In the genomic region with DNA sequence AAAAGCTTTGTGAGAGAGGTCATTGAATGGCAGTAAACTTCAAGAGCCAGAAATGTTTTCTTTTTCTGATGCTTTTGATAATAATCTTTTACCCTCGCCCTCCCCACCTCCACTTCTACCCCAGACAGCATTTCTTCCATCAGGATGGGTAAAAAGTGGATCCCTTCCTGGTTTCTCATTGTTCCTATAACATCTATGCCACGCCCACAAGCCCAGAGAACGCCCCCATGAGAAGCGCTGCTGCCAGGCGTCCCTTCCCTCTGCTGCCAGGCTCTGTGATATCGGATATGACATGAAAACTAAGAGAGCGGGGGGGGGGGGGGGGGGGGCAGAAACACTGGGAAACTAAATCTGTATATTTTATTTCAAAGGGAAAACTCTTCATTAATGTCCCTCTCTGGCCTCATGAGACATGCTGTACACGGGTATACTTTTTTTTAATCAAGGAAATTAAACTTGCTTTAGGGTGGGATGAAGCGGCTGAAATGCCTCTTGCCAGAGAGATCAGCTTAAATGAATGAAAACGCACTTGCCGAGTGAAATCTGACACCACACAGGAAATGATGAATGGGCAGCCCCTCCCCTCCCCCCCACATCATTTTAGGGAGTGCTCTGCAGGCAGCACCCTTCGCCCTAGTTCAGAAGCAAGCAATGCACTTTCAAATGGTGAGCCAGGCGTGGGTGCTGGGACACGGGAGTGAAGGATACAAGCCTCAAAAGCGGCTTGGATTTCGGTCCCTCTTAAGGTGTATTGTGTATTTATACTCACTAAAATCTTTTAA, we compare ENCODE assay signal across 7 mouse cellular contexts. TPM values are rescaled to one million over a fixed set of nuclear protein-coding genes. Genes with fewer than 3 reads are reported as not detected.
DNase-seq lines count a peak whose midpoint lies in the region; ATAC-seq and TF ChIP-seq lines count a peak whose summit lies in the region.

No protein-coding gene starts in this region.

- TF ChIP-seq CTCF in E14TG2a.4 (conservative IDR thresholded peaks at IDR 0.05; ENCODE audit: low read length) = no peak
- TF ChIP-seq CTCF in cerebellum, adult 2 months (IDR thresholded peaks at IDR 0.05; ENCODE audit: borderline replicate concordance, insufficient read depth, low read depth, low read length) = no peak

- whole genome bisulfite sequencing in forebrain, embryonic 10.5 days = 5% methylated on average over 15 of the region's 16 CpGs
- WGBS in intestine, embryonic 15.5 days = 10% methylated on average over 16 of the region's 16 CpGs
- 18% methylated on average over 16 of the region's 16 CpGs for WGBS in cerebellum, adult 2 months

- peaks cover 46% of the 10 kb centered on the region for H3K4me1 ChIP-seq in E14TG2a.4 (replicated peaks; ENCODE audit: low read depth, low read length)
- H3K4me1 ChIP-seq in forebrain, embryonic 10.5 days = peaks cover 73% of the 10 kb centered on the region
- no peaks in the 10 kb centered on the region for H3K4me1 ChIP-seq in intestine, embryonic 15.5 days (replicated peaks)
- H3K4me1 ChIP-seq in cerebellum, adult 2 months (ENCODE audit: control insufficient read depth, insufficient read depth, low read length) = no peaks in the 10 kb centered on the region

- no peaks in the 10 kb centered on the region for H3K9me3 ChIP-seq in E14TG2a.4 (ENCODE audit: low read length)
- no peaks in the 10 kb centered on the region for H3K9me3 ChIP-seq in forebrain, embryonic 10.5 days
- H3K9me3 ChIP-seq in intestine, embryonic 15.5 days = no peaks in the 10 kb centered on the region

- no peaks in the 10 kb centered on the region for H3K36me3 ChIP-seq in E14TG2a.4 (ENCODE audit: insufficient read depth, low read length)
- no peaks in the 10 kb centered on the region for H3K36me3 ChIP-seq in forebrain, embryonic 10.5 days (replicated peaks)
- no peaks in the 10 kb centered on the region for H3K36me3 ChIP-seq in intestine, embryonic 15.5 days

- peak; percentile 81 for ATAC-seq in intestine, embryonic 15.5 days

- DNase-seq in A20 (ENCODE audit: low read depth, low spot score) = peak; percentile 6
- DNase-seq in forebrain, embryonic 10.5 days (ENCODE audit: extremely low spot score, low spot score) = peak; percentile 73
- peak; percentile 86 for DNase-seq in mesoderm, embryonic 11.5 days (ENCODE audit: low read depth, low spot score)
- DNase-seq in cerebellum, adult 2 months = no peak
- DNase-seq in cerebellum, adult 11-12 months = no peak

- H3K9ac ChIP-seq in intestine, embryonic 15.5 days = no peak overlapping the region

- H3K27ac ChIP-seq in forebrain, embryonic 10.5 days = peak overlapping the region; percentile 76
- H3K27ac ChIP-seq in intestine, embryonic 15.5 days = no peak overlapping the region
- no peak overlapping the region for H3K27ac ChIP-seq in cerebellum, adult 2 months (ENCODE audit: insufficient read depth, low read length)

- H3K27me3 ChIP-seq in E14TG2a.4 (ENCODE audit: insufficient read depth, low read length) = peaks cover 31% of the 10 kb centered on the region
- peaks cover 20% of the 10 kb centered on the region for H3K27me3 ChIP-seq in forebrain, embryonic 10.5 days (ENCODE audit: poor library complexity, severe bottlenecking)
- no peaks in the 10 kb centered on the region for H3K27me3 ChIP-seq in intestine, embryonic 15.5 days (replicated peaks)
- no peaks in the 10 kb centered on the region; the same call in 1 of the 2 replicates for H3K27me3 ChIP-seq in cerebellum, adult 2 months (ENCODE audit: control insufficient read depth, insufficient read depth, low read length)

- TF ChIP-seq POLR2A in cerebellum, adult 2 months (IDR thresholded peaks at IDR 0.05; ENCODE audit: borderline replicate concordance, insufficient read depth, low read length) = no peak

- H3K4me2 ChIP-seq in intestine, embryonic 15.5 days (replicated peaks) = peak overlapping the region; percentile 57

- peak overlapping the region; percentile 41; the same call in 1 of the 2 replicates for H3K4me3 ChIP-seq in E14TG2a.4 (replicated peaks; ENCODE audit: low read length)
- peak overlapping the region; percentile 47 for H3K4me3 ChIP-seq in forebrain, embryonic 10.5 days
- peak overlapping the region; percentile 19 for H3K4me3 ChIP-seq in intestine, embryonic 15.5 days (replicated peaks)
- H3K4me3 ChIP-seq in cerebellum, adult 2 months (replicated peaks; ENCODE audit: insufficient read depth, low read depth, low read length) = no peak overlapping the region

RNA-seq across cellular contexts. Expression of a gene that starts 22.8 kb away (rescaled TPM):
- 30.4 and 30.6 TPM in 2 replicates for polyA plus RNA-seq in forebrain, embryonic 10.5 days (2016; fragmentation: Nextera tagmentation; extraction: Ambion mirVana)
- polyA plus RNA-seq in intestine, embryonic 15.5 days (2015; fragmentation: Nextera tagmentation; extraction: Ambion mirVana) = 16.9 and 17.6 TPM in 2 replicates
- 1.2 and 1.3 TPM in 2 replicates for polyA plus RNA-seq in cerebellum, adult 2 months (2012; rRNA removed)

Comparison
In these comparisons a context has a peak if more than half of its experiments do, and no peak if none do; other contexts are left out.
1. DNase-seq: peak in A20 (single experiment), forebrain, embryonic 10.5 days (single experiment) and mesoderm, embryonic 11.5 days (single experiment); none in cerebellum, adult 2 months (0 of 2) and cerebellum, adult 11-12 months (single experiment).